10 mouse cellular contexts compared by ENCODE assay signal in genomic region chr1:193655076-193655677, GRCm38 (mm10).
DNase-seq lines count a peak whose midpoint lies in the region; ATAC-seq and TF ChIP-seq lines count a peak whose summit lies in the region.
"Had no signal": no experiment of that assay in that cellular context is flagged by ENCODE, and none has a peak within 500 bp of the region (broad histone marks: within the 10 kb centered on the region; RNA-seq: fewer than 3 reads in every experiment).

No protein-coding gene starts in this region.

- peak overlapping the region; percentile 15; the same call in 1 of the 2 replicates for H3K4me2 ChIP-seq in heart, embryonic 15.5 days

- H3K4me3 ChIP-seq in heart, embryonic 15.5 days = no peak overlapping the region

- H3K36me3 ChIP-seq in heart, embryonic 15.5 days = no peaks in the 10 kb centered on the region

- 35% methylated on average over 14 of the region's 14 CpGs for WGBS in heart, embryonic 15.5 days

- no peak for TF ChIP-seq CTCF in brain, embryonic 14.5 days (IDR thresholded peaks at IDR 0.05; ENCODE audit: borderline replicate concordance, extremely low read depth, insufficient read depth, insufficient read length)

- peak; percentile 14 for DNase-seq in testis, postnatal 14 days (ENCODE audit: low spot score)
- no peak for DNase-seq in testis, postnatal 10 days (ENCODE audit: low spot score)
- peak; percentile 69 for DNase-seq in brain, embryonic 14.5 days (ENCODE audit: low read depth)
- peak; percentile 2 for DNase-seq in urinary bladder, postnatal 36 days (ENCODE audit: low spot score in 2 of 2)
- no peak for DNase-seq in kidney, adult 11 months
- no peak for DNase-seq in right cerebral cortex, adult 2 months (ENCODE audit: low spot score in 2 of 2)
- DNase-seq: cerebellum, adult 9-10 months; gastrocnemius, postnatal 36 days had no signal

- no peak overlapping the region for H3K27ac ChIP-seq in heart, embryonic 15.5 days

- H3K9ac ChIP-seq in heart, embryonic 15.5 days = no peak overlapping the region

- no peaks in the 10 kb centered on the region for H3K9me3 ChIP-seq in heart, embryonic 15.5 days (replicated peaks)

- no peaks in the 10 kb centered on the region for H3K27me3 ChIP-seq in heart, embryonic 15.5 days

- H3K4me1 ChIP-seq in heart, embryonic 15.5 days (replicated peaks) = 0 out of 2 replicates have a peak, but pooled peaks cover 5% of the 10 kb centered on the region

- no peak for ATAC-seq in heart, embryonic 15.5 days (replicated peaks; ENCODE audit: insufficient number of reproducible peaks, insufficient read depth, low FRiP score, low read depth)
- ATAC-seq: intestine, postnatal 0 days had no signal

- TF ChIP-seq POLR2A in brain, embryonic 14.5 days (IDR thresholded peaks at IDR 0.05; ENCODE audit: borderline replicate concordance, extremely low read depth, insufficient read depth, insufficient read length, poor library complexity, severe bottlenecking) = no peak

Comparison
In these comparisons a context has a peak if more than half of its experiments do, and no peak if none do; other contexts are left out.
1. DNase-seq: peak in testis, postnatal 14 days (single experiment), brain, embryonic 14.5 days (single experiment) and urinary bladder, postnatal 36 days (2 of 2); none in testis, postnatal 10 days (single experiment), kidney, adult 11 months (single experiment) and right cerebral cortex, adult 2 months (0 of 2).